8 mouse cellular contexts compared by ENCODE assay signal in the genomic region with DNA sequence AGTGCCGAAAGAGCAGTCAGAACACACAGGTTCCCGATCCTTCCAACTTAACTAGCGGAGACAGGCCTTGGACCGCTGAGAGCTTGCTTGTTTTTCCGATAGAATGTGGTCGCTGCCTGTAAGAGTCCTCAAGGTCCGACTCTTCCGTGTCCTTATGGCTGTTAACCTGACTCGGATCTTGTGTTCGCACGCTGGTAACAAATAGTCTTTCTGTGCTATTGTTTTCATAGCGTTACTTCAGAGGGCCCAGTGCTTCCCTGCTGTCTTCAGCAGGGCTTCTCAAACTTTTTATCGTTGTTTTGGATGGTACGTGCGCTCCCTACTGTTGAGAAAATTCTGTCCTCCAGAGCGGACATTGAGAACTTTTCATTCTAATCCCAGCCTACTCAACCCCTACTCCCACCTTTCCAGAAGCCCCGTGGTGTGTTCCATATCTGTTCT. TPM values are rescaled to one million over a fixed set of nuclear protein-coding genes. Genes with fewer than 3 reads are reported as not detected.
DNase-seq lines count a peak whose midpoint lies in the region; ATAC-seq and TF ChIP-seq lines count a peak whose summit lies in the region.

No protein-coding gene starts in this region.

- peak overlapping the region; percentile 97 for H3K27ac ChIP-seq in gastrocnemius, adult 2 months
- H3K27ac ChIP-seq in bone marrow, adult 2 months (ENCODE audit: control insufficient read depth, insufficient read depth, low read depth, low read length, poor library complexity): peak overlapping the region; percentile 46; the same call in 1 of the 2 replicates
- H3K27ac ChIP-seq in kidney, embryonic 15.5 days: peak overlapping the region; percentile 94
- peak overlapping the region; percentile 99 for H3K27ac ChIP-seq in testis, adult 2 months (ENCODE audit: control insufficient read depth, insufficient read depth, low read depth, low read length)

- intact Hi-C loops in gastrocnemius, adult 2 months (cut with DNase I): loop anchor here (5.0 kb wide), 2 partner anchors 63 to 92 kb away; no protein-coding TSS in a partner anchor

- no peaks in the 10 kb centered on the region for H3K9me3 ChIP-seq in kidney, embryonic 15.5 days (replicated peaks)

- no peak for TF ChIP-seq POLR2A in bone marrow, adult 2 months (IDR thresholded peaks at IDR 0.05; ENCODE audit: borderline replicate concordance, control insufficient read depth, low read depth, low read length)
- no peak for TF ChIP-seq POLR2A in testis, adult 2 months (IDR thresholded peaks at IDR 0.05; ENCODE audit: control insufficient read depth, low read depth, low read length)

- TF ChIP-seq CTCF in gastrocnemius, adult 2 months (IDR thresholded peaks at IDR 0.05): peak; percentile 56
- TF ChIP-seq CTCF in bone marrow, adult 2 months (IDR thresholded peaks at IDR 0.05; ENCODE audit: control insufficient read depth, insufficient read depth, low read length): no peak
- TF ChIP-seq CTCF in testis, adult 2 months (IDR thresholded peaks at IDR 0.05; ENCODE audit: control insufficient read depth, insufficient read depth, insufficient replicate concordance, low read depth, low read length): no peak

- 1% methylated on average over 17 of the region's 17 CpGs for WGBS in bone marrow, adult 2 months
- under 1% methylated on average over 17 of the region's 17 CpGs for WGBS in kidney, embryonic 15.5 days

- H3K4me1 ChIP-seq in bone marrow, adult 2 months (ENCODE audit: control insufficient read depth, insufficient read depth, low read length): peaks cover 4% of the 10 kb centered on the region; the same call in 1 of the 2 replicates
- H3K4me1 ChIP-seq in kidney, embryonic 15.5 days: peaks cover 23% of the 10 kb centered on the region
- peaks cover 9% of the 10 kb centered on the region for H3K4me1 ChIP-seq in testis, adult 2 months (ENCODE audit: control insufficient read depth, insufficient read depth, low read length)

- peak overlapping the region; percentile 82 for H3K9ac ChIP-seq in kidney, embryonic 15.5 days

- H3K36me3 ChIP-seq in kidney, embryonic 15.5 days: no peaks in the 10 kb centered on the region
- peaks cover 2% of the 10 kb centered on the region for H3K36me3 ChIP-seq in testis, adult 2 months (ENCODE audit: control insufficient read depth, insufficient read depth, low read length)

- H3K27me3 ChIP-seq in kidney, embryonic 15.5 days: no peaks in the 10 kb centered on the region; the same call in 1 of the 2 replicates
- H3K27me3 ChIP-seq in testis, adult 2 months (ENCODE audit: control insufficient read depth, insufficient read depth, low read length): no peaks in the 10 kb centered on the region

- no peak; the same call in 1 of the 2 replicates for ATAC-seq in kidney, embryonic 15.5 days (replicated peaks; ENCODE audit: low FRiP score)

- H3K4me3 ChIP-seq in gastrocnemius, adult 2 months: peak overlapping the region; percentile 90
- peak overlapping the region; percentile 73 for H3K4me3 ChIP-seq in bone marrow, adult 2 months (replicated peaks; ENCODE audit: control insufficient read depth, low read depth, low read length)
- H3K4me3 ChIP-seq in kidney, embryonic 15.5 days (replicated peaks): peak overlapping the region; percentile 77
- peak overlapping the region; percentile 92 for H3K4me3 ChIP-seq in testis, adult 2 months (ENCODE audit: control insufficient read depth, low read depth, low read length)

- peak overlapping the region; percentile 90 for H3K4me2 ChIP-seq in kidney, embryonic 15.5 days

- DNase-seq in gastrocnemius, adult 2 months: peak; percentile 32
- no peak for DNase-seq in gastrocnemius, postnatal 25 days
- peak; percentile 47 for DNase-seq in heart, adult 8-10 months (ENCODE audit: low spot score)
- peak; percentile 65 for DNase-seq in lung, postnatal 36 days
- DNase-seq in urinary bladder, postnatal 25 days (ENCODE audit: low spot score): no peak

RNA-seq across cellular contexts. Expression of gene 1700037H04Rik, which starts 0.8 kb away (rescaled TPM):
- 1 to 10 TPM; 3.6 to 4.5 TPM for total RNA-seq in gastrocnemius, adult 2 months (2021)
- 1 to 10 TPM; 3.3 to 6.6 TPM for total RNA-seq in gastrocnemius, postnatal 25 days (2021)
- 46.9 and 57.6 TPM in 2 replicates for polyA plus RNA-seq in bone marrow, adult 2 months (2011; ENCODE audit: insufficient read depth, insufficient read length, low replicate concordance, missing spikeins)
- total RNA-seq in heart, adult 8-10 months (2022): 10 to 100 TPM in 3 of 4 experiments, 1 to 10 TPM in 1; 9.7 to 12.1 (median 10.5) TPM
- polyA plus RNA-seq in kidney, embryonic 15.5 days (2015; fragmentation: Nextera tagmentation; extraction: Ambion mirVana): 82.9 and 91.1 TPM in 2 replicates
- 827 and 879 TPM in 2 replicates for polyA plus RNA-seq in testis, adult 2 months (2012; rRNA removed)

RNA-seq across cellular contexts. Expression of gene Cenpb, which starts 19.2 kb away (rescaled TPM):
- total RNA-seq in gastrocnemius, adult 2 months (2021): 10 to 100 TPM; 67.7 to 70.1 TPM
- total RNA-seq in gastrocnemius, postnatal 25 days (2021): 10 to 100 TPM; 58.9 to 61.8 TPM
- 22.6 and 28.5 TPM in 2 replicates for polyA plus RNA-seq in bone marrow, adult 2 months (2011; ENCODE audit: insufficient read depth, insufficient read length, low replicate concordance, missing spikeins)
- total RNA-seq in heart, adult 8-10 months (2022): 10 to 100 TPM; 89.5 to 93.4 (median 90.3) TPM
- polyA plus RNA-seq in kidney, embryonic 15.5 days (2015; fragmentation: Nextera tagmentation; extraction: Ambion mirVana): 10.6 and 10.8 TPM in 2 replicates
- polyA plus RNA-seq in testis, adult 2 months (2012; rRNA removed): 7.6 and 7.9 TPM in 2 replicates

RNA-seq across cellular contexts. Expression of gene Cdc25b, which starts 26.1 kb away (rescaled TPM):
- total RNA-seq in gastrocnemius, adult 2 months (2021): 1 to 10 TPM; 1.5 TPM
- total RNA-seq in gastrocnemius, postnatal 25 days (2021): 1 to 10 TPM; 1.5 to 4.8 TPM
- 179 and 183 TPM in 2 replicates for polyA plus RNA-seq in bone marrow, adult 2 months (2011; ENCODE audit: insufficient read depth, insufficient read length, low replicate concordance, missing spikeins)
- 1 to 10 TPM; 4.3 to 4.9 (median 4.5) TPM for total RNA-seq in heart, adult 8-10 months (2022)
- polyA plus RNA-seq in kidney, embryonic 15.5 days (2015; fragmentation: Nextera tagmentation; extraction: Ambion mirVana): 62.1 and 71.5 TPM in 2 replicates
- 2.9 and 3.1 TPM in 2 replicates for polyA plus RNA-seq in testis, adult 2 months (2012; rRNA removed)

RNA-seq across cellular contexts. Expression of gene Spef1, which starts 26.4 kb away (rescaled TPM):
- 1 to 10 TPM; 1.3 to 1.6 TPM for total RNA-seq in gastrocnemius, adult 2 months (2021)
- total RNA-seq in gastrocnemius, postnatal 25 days (2021): 1 to 10 TPM; 1.9 to 2.1 TPM
- polyA plus RNA-seq in bone marrow, adult 2 months (2011; ENCODE audit: insufficient read depth, insufficient read length, low replicate concordance, missing spikeins): 9.8 and 12.5 TPM in 2 replicates
- 1 to 10 TPM; 4.4 to 6.2 (median 4.9) TPM for total RNA-seq in heart, adult 8-10 months (2022)
- 3.2 and 3.6 TPM in 2 replicates for polyA plus RNA-seq in kidney, embryonic 15.5 days (2015; fragmentation: Nextera tagmentation; extraction: Ambion mirVana)
- polyA plus RNA-seq in testis, adult 2 months (2012; rRNA removed): 13.1 and 14.8 TPM in 2 replicates

RNA-seq across cellular contexts. Expression of gene Gm11037, which starts 27.4 kb away (rescaled TPM):
- not detected for total RNA-seq in gastrocnemius, adult 2 months (2021)
- total RNA-seq in gastrocnemius, postnatal 25 days (2021): not detected
- not detected in 2 replicates for polyA plus RNA-seq in bone marrow, adult 2 months (2011; ENCODE audit: insufficient read depth, insufficient read length, low replicate concordance, missing spikeins)
- not detected for total RNA-seq in heart, adult 8-10 months (2022)
- polyA plus RNA-seq in kidney, embryonic 15.5 days (2015; fragmentation: Nextera tagmentation; extraction: Ambion mirVana): not detected in 2 replicates
- not detected in 2 replicates for polyA plus RNA-seq in testis, adult 2 months (2012; rRNA removed)

Comparison
In these comparisons a context has a peak if more than half of its experiments do, and no peak if none do; other contexts are left out.
1. DNase-seq: peak in gastrocnemius, adult 2 months (single experiment), heart, adult 8-10 months (single experiment) and lung, postnatal 36 days (single experiment); none in gastrocnemius, postnatal 25 days (single experiment) and urinary bladder, postnatal 25 days (single experiment).
2. H3K27ac ChIP-seq: peak in every context shown above with its lines; median percentile 99 in testis, adult 2 months; 97 in gastrocnemius, adult 2 months; 94 in kidney, embryonic 15.5 days; 46 in bone marrow, adult 2 months.
3. Peak in every context shown above with its lines, with median percentiles within 50 percentile points of each other: H3K4me3 ChIP-seq.